Mouse (Mus musculus) left cerebral cortex, postnatal 10 days (tissue): ENCODE results near the gene Slc9a8. TPM values are rescaled to one million over a fixed set of nuclear protein-coding genes. Genes with fewer than 3 reads are reported as not detected.

ENCODE experiments used
- total RNA-seq, 2 experiments: library from RNA; stranded (reverse); gene quantifications; 2 replicates each; pipeline ENCODE4 v1.2.3; 2021

Slc9a8 gene
- total RNA-seq, 2 experiments from 2014 or later = 33.9 to 35.6 TPM

Other genes with a start within 250 kb of the Slc9a8 start
- gene Kcnb1, start 231.6 kb upstream of the Slc9a8 start, total RNA-seq = 10 to 100 TPM; 95.0 to 95.2 TPM
- 1 to 10 TPM; 3.0 TPM for gene Ptgis, start 181.1 kb upstream of the Slc9a8 start, total RNA-seq
- gene B4galt5, start 72.5 kb upstream of the Slc9a8 start, total RNA-seq = 10 to 100 TPM; 63.0 to 70.2 TPM
- 10 to 100 TPM; 31.5 to 34.3 TPM for gene Rnf114, start 70.9 kb downstream of the Slc9a8 start, total RNA-seq
- gene Spata2, start 71.2 kb downstream of the Slc9a8 start, total RNA-seq = 10 to 100 TPM; 68.2 to 69.8 TPM
- 1 to 10 TPM in 1 of 2 experiments, under 1 TPM in 1; 0.47 to 1.6 TPM for gene Snai1, start 116.5 kb downstream of the Slc9a8 start, total RNA-seq
- gene Ube2v1, start 210.4 kb downstream of the Slc9a8 start, total RNA-seq = 100 to 1,000 TPM; 245 to 255 TPM
- gene Gm20431, start 239.8 kb downstream of the Slc9a8 start, total RNA-seq = 10 to 100 TPM; 47.2 to 47.5 TPM